Mouse (Mus musculus) liver, postnatal 0 days (tissue): ENCODE measurements around the gene Clic6. TPM values are rescaled to one million over a fixed set of nuclear protein-coding genes. Genes with fewer than 3 reads are reported as not detected.

Experiments
- ATAC-seq: fragments of 200-750 bp; cut with Nextera tagmentation; 2 replicates; pipeline ENCODE4 v1.8.0; 2017; ENCODE audit warnings: mild to moderate bottlenecking, moderate library complexity
- DNase-seq: peaks from one replicate; pipeline ENCODE4 v3.0.0-alpha.2; 2016
- H3K27ac ChIP-seq: fragments of 300-500 bp; sonication (generic); 2 replicates; pipeline ENCODE4 v1.5.1; 2014; ENCODE audit warnings: antibody characterized with exemption, moderate library complexity, mild to moderate bottlenecking, low read depth
- H3K27me3 ChIP-seq: fragments of 300-500 bp; sonication (generic); 2 replicates; pipeline ENCODE4 v1.6.1; 2014; ENCODE audit warnings: low read length, control low read depth, mixed read lengths; ENCODE audit not compliant: insufficient read depth
- H3K36me3 ChIP-seq: fragments of 300-500 bp; sonication (generic); replicated peaks from 2 replicates; pipeline ENCODE4 v1.6.1; 2014; ENCODE audit warnings: mild to moderate bottlenecking, control low read depth, low read length, moderate library complexity, mixed read lengths; ENCODE audit not compliant: insufficient read depth
- H3K4me1 ChIP-seq: fragments of 300-500 bp; sonication (generic); 2 replicates; pipeline ENCODE4 v1.6.1; 2014; ENCODE audit warnings: antibody characterized with exemption, mild to moderate bottlenecking, control low read depth; ENCODE audit not compliant: insufficient read depth
- H3K4me2 ChIP-seq: fragments of 300-500 bp; sonication (generic); 2 replicates; pipeline ENCODE4 v1.6.1; 2014; ENCODE audit warnings: low read depth, mild to moderate bottlenecking, low read length, moderate library complexity, mixed read lengths
- H3K4me3 ChIP-seq: fragments of 300-500 bp; sonication (generic); 2 replicates; pipeline ENCODE4 v1.5.1; 2014; ENCODE audit warnings: low read depth, low read length
- H3K9ac ChIP-seq: fragments of 300-500 bp; sonication (generic); replicated peaks from 2 replicates; pipeline ENCODE4 v1.6.1; 2014; ENCODE audit warnings: mild to moderate bottlenecking, moderate library complexity
- H3K9me3 ChIP-seq: fragments of 300-500 bp; sonication (generic); 2 replicates; pipeline ENCODE4 v1.6.1; 2016; ENCODE audit warnings: mild to moderate bottlenecking, control low read depth, low read length, mixed read lengths
- CTCF ChIP-seq: sonication (generic); IDR thresholded peaks from 2 replicates; pipeline ENCODE4 v1.5.1; 2016; ENCODE audit warnings: antibody characterized with exemption, low read depth
- EP300 ChIP-seq: IDR thresholded peaks from 2 replicates; pipeline ENCODE4 v1.6.1; 2016; ENCODE audit warnings: antibody characterized with exemption, low read depth, mild to moderate bottlenecking
- WGBS: fragments of 180-500 bp; shearing (Covaris S2); extraction: QIAGEN DNeasy Blood & Tissue Kit; methylation state at CpG from one replicate; pipeline ENCODE4 v1.1.7; 2014; ENCODE audit not compliant: insufficient replicate concordance; 5-methylcytosine and 5-hydroxymethylcytosine counted together
- polyA plus RNA-seq: library from polyadenylated mRNA; unstranded; fragments of >200 nt; fragmentation: Nextera tagmentation; extraction: Ambion mirVana; gene quantifications from 2 replicates; pipeline ENCODE4 v1.2.1, GENCODE M21; 2015

Clic6 gene
- polyA plus RNA-seq, 1 experiment from 2014 or later: 0.32 TPM

- WGBS: 62% methylated on average over 8 of the region's 8 CpGs
- Histone ChIP-seq H3K4me2 (no peak overlapping the region), H3K9ac (no peak overlapping the region), H3K36me3 (no peaks in the 10 kb centered on the region), H3K4me3 (no peak overlapping the region), H3K27me3 (no peaks in the 10 kb centered on the region), H3K4me1 (no peaks in the 10 kb centered on the region), H3K27ac (no peak overlapping the region), H3K9me3 (no peaks in the 10 kb centered on the region)
- no peak for TF ChIP-seq EP300
- TF ChIP-seq CTCF: no peak
- ATAC-seq (no peak), DNase-seq (no peak)
Measured at GRCm38 (mm10) chr16:92524651-92525050, 39.1 kb downstream of the Clic6 start.

- Histone ChIP-seq H3K9ac (no peak overlapping the region), H3K27me3 (no peaks in the 10 kb centered on the region), H3K36me3 (no peaks in the 10 kb centered on the region), H3K4me1 (no peaks in the 10 kb centered on the region), H3K27ac (no peak overlapping the region), H3K9me3 (no peaks in the 10 kb centered on the region), H3K4me3 (no peak overlapping the region), H3K4me2 (no peak overlapping the region)
- ATAC-seq (no peak), DNase-seq (no peak)
- TF ChIP-seq EP300 (no peak), CTCF (no peak)
- 84% methylated on average over 10 of the region's 10 CpGs for WGBS
Measured at GRCm38 (mm10) chr16:92525919-92526318, 40.4 kb downstream of the Clic6 start.

GRCm38 (mm10) chr16:92535258-92535657, 49.7 kb downstream of the Clic6 start:
- H3K4me2 ChIP-seq: no peak overlapping the region
- H3K9ac ChIP-seq: no peak overlapping the region
- no peaks in the 10 kb centered on the region for H3K27me3 ChIP-seq
- H3K36me3 ChIP-seq: no peaks in the 10 kb centered on the region
- no peak overlapping the region for H3K27ac ChIP-seq
- no peak overlapping the region for H3K4me3 ChIP-seq
- TF ChIP-seq EP300 (no peak), CTCF (no peak)
- no peak for ATAC-seq
- H3K9me3 ChIP-seq: no peaks in the 10 kb centered on the region
- H3K4me1 ChIP-seq: no peaks in the 10 kb centered on the region
- DNase-seq: no peak
- WGBS: 63% methylated on average over 2 of the region's 2 CpGs

- no peaks in the 10 kb centered on the region for H3K27me3 ChIP-seq
Measured at GRCm38 (mm10) chr16:92538356-92538755, 52.8 kb downstream of the Clic6 start.

GRCm38 (mm10) chr16:92544264-92544663, 58.7 kb downstream of the Clic6 start:
- 38% methylated on average over 1 of the region's 1 CpGs for WGBS

More at GRCm38 (mm10) chr16:92538356-92538755, 52.8 kb downstream of the Clic6 start:
- 70% methylated on average over 6 of the region's 6 CpGs for WGBS
- Histone ChIP-seq H3K36me3 (no peaks in the 10 kb centered on the region), H3K4me2 (no peak overlapping the region), H3K9ac (no peak overlapping the region), H3K4me1 (no peaks in the 10 kb centered on the region), H3K27ac (no peak overlapping the region), H3K4me3 (no peak overlapping the region), H3K9me3 (no peaks in the 10 kb centered on the region)
- no peak for ATAC-seq
- TF ChIP-seq CTCF (no peak), EP300 (no peak)
- DNase-seq: no peak

GRCm38 (mm10) chr16:92548651-92549050, 63.1 kb downstream of the Clic6 start:
- no peak overlapping the region for H3K4me2 ChIP-seq
- ATAC-seq (no peak), DNase-seq (no peak)
- TF ChIP-seq EP300: no peak
- no peak for TF ChIP-seq CTCF
- H3K4me1 ChIP-seq: no peaks in the 10 kb centered on the region
- no peaks in the 10 kb centered on the region for H3K9me3 ChIP-seq
- 83% methylated on average over 9 of the region's 9 CpGs for WGBS
- no peak overlapping the region for H3K9ac ChIP-seq
- no peak overlapping the region for H3K4me3 ChIP-seq
- H3K36me3 ChIP-seq: no peaks in the 10 kb centered on the region
- no peak overlapping the region for H3K27ac ChIP-seq
- H3K27me3 ChIP-seq: no peaks in the 10 kb centered on the region

More at GRCm38 (mm10) chr16:92544264-92544663, 58.7 kb downstream of the Clic6 start:
- TF ChIP-seq EP300 (no peak), CTCF (peak; percentile 70)
- DNase-seq (peak; percentile 20), ATAC-seq (0 out of 2 replicates have a peak, but pooled peaks have one; percentile 21)
- Histone ChIP-seq H3K4me3 (no peak overlapping the region), H3K36me3 (no peaks in the 10 kb centered on the region), H3K27ac (no peak overlapping the region), H3K9ac (no peak overlapping the region), H3K9me3 (no peaks in the 10 kb centered on the region), H3K4me2 (no peak overlapping the region), H3K27me3 (no peaks in the 10 kb centered on the region), H3K4me1 (no peaks in the 10 kb centered on the region)
